Mouse (Mus musculus) right cerebral cortex, postnatal 4 days (tissue): ENCODE measurements around the gene Gadd45gip1.

Source experiments
- DNase-seq: peaks from one replicate; pipeline ENCODE4 v3.0.0-alpha.2; 2022

Gadd45gip1 gene

GRCm38 (mm10) chr8:84831490-84831889 lies at the start of gene Gadd45gip1:
Gene Gadd45gip1, plus strand, starts transcription at chr8:84831522.
- no peak for DNase-seq

- no peak for DNase-seq
Measured at GRCm38 (mm10) chr8:84781686-84782505, 49.4 kb upstream of the Gadd45gip1 start.

- no peak for DNase-seq
Measured at GRCm38 (mm10) chr8:84782680-84783079, 48.6 kb upstream of the Gadd45gip1 start.

GRCm38 (mm10) chr8:84783198-84783918 lies 48.0 kb upstream of the Gadd45gip1 start:
- no peak for DNase-seq

GRCm38 (mm10) chr8:84783919-84784581 lies 47.3 kb upstream of the Gadd45gip1 start:
- DNase-seq = no peak

GRCm38 (mm10) chr8:84784681-84785505 lies 46.4 kb upstream of the Gadd45gip1 start:
- no peak for DNase-seq

- no peak for DNase-seq
Measured at GRCm38 (mm10) chr8:84785506-84785755, 45.9 kb upstream of the Gadd45gip1 start.

GRCm38 (mm10) chr8:84785756-84786677 lies 45.3 kb upstream of the Gadd45gip1 start:
- no peak for DNase-seq

GRCm38 (mm10) chr8:84786801-84787467 lies 44.4 kb upstream of the Gadd45gip1 start:
- DNase-seq = no peak

GRCm38 (mm10) chr8:84787523-84788302 lies 43.6 kb upstream of the Gadd45gip1 start:
- DNase-seq = no peak

GRCm38 (mm10) chr8:84788896-84789295 lies 42.4 kb upstream of the Gadd45gip1 start:
- peak; percentile 65 for DNase-seq

- no peak for DNase-seq
Measured at GRCm38 (mm10) chr8:84789345-84789744, 42.0 kb upstream of the Gadd45gip1 start.

GRCm38 (mm10) chr8:84789855-84790486 lies 41.4 kb upstream of the Gadd45gip1 start:
- peak; percentile 67 for DNase-seq

GRCm38 (mm10) chr8:84790537-84790936 lies 40.8 kb upstream of the Gadd45gip1 start:
- no peak for DNase-seq

GRCm38 (mm10) chr8:84792429-84792947 lies 38.8 kb upstream of the Gadd45gip1 start:
- DNase-seq = no peak

GRCm38 (mm10) chr8:84793134-84793533 lies 38.2 kb upstream of the Gadd45gip1 start:
- DNase-seq = peak; percentile 35

- DNase-seq = peak; percentile 67
Measured at GRCm38 (mm10) chr8:84793791-84794485, 37.4 kb upstream of the Gadd45gip1 start.

GRCm38 (mm10) chr8:84794486-84794885 lies 36.8 kb upstream of the Gadd45gip1 start:
- no peak for DNase-seq

- DNase-seq = no peak
Measured at GRCm38 (mm10) chr8:84797256-84797797, 34.0 kb upstream of the Gadd45gip1 start.
